Mouse (Mus musculus): Measurements from ENCODE around the gene Ghr. TPM values are rescaled to one million over a fixed set of nuclear protein-coding genes. Genes with fewer than 3 reads are reported as not detected.
A peak's percentile ranks its signal among the peaks of the same experiment; 100 is the strongest.

Ghr gene
- polyA plus RNA-seq, 1 experiment from 2014 or later = 81.9 TPM

DNA sequence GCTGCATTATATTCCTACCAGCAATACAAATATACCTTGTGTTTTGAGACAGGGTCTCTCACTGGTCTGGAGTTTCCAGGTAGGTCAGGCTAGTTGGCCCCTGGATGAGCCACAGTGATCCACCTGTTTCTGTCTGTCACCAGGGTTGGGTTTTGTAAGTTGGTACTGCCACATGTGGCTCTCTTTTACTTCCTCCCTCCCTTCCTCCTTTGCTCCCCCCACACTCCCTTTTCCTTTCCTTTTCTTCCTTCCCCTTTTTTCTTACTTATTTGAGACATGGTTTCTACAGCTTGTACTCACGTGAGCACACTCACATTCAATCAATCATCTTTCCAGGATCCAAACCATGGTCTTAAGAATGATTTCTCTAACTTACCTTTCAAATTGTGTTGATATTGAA, 289.8 kb downstream of the Ghr start:
- no peaks in the 10 kb centered on the region for H3K36me3 ChIP-seq (ENCODE audit: control insufficient read depth, insufficient read depth)
- 55% methylated on average over 1 of the region's 1 CpGs for WGBS
- H3K4me1 ChIP-seq (replicated peaks; ENCODE audit: control insufficient read depth, insufficient read depth, low read length) = no peaks in the 10 kb centered on the region
- no peaks in the 10 kb centered on the region for H3K9me3 ChIP-seq (ENCODE audit: control insufficient read depth)
- H3K27ac ChIP-seq (ENCODE audit: low read depth, low read length) = no peak overlapping the region
- no peak overlapping the region for H3K9ac ChIP-seq (ENCODE audit: low read depth, low read length)
- no peak overlapping the region for H3K4me2 ChIP-seq (replicated peaks; ENCODE audit: low read depth)
- no peaks in the 10 kb centered on the region for H3K27me3 ChIP-seq (replicated peaks; ENCODE audit: control insufficient read depth, insufficient read depth, low read length)
- no peak overlapping the region for H3K4me3 ChIP-seq (ENCODE audit: low read depth, low read length)
- no peak for TF ChIP-seq CTCF (IDR thresholded peaks at IDR 0.05; ENCODE audit: low read depth)
- ATAC-seq = no peak

DNA sequence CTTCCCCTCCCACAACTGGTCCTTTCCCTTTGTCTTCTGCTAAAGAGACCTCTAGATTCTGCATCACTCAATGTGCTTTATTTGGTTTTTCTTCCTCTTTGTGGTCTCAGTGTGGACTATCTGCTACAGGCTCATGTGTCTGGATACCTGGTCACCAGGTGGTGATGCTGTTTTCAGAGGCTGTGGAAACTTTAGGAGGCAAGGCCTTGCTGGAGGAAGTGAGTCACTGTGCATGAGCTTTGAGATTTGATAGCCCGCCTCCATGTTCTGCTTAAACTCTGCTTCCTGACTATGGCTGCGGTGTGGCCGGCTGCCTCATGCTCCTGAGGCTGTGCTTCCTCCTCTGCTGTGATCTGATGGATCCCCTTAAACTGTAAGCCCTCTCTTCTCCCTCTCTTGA, 292.9 kb downstream of the Ghr start:
- Histone ChIP-seq H3K4me2 (replicated peaks; ENCODE audit: low read depth) (no peak overlapping the region), H3K9ac (ENCODE audit: low read depth, low read length) (no peak overlapping the region), H3K4me3 (ENCODE audit: low read depth, low read length) (no peak overlapping the region), H3K9me3 (ENCODE audit: control insufficient read depth) (no peaks in the 10 kb centered on the region), H3K4me1 (replicated peaks; ENCODE audit: control insufficient read depth, insufficient read depth, low read length) (no peaks in the 10 kb centered on the region), H3K27me3 (replicated peaks; ENCODE audit: control insufficient read depth, insufficient read depth, low read length) (no peaks in the 10 kb centered on the region), H3K27ac (ENCODE audit: low read depth, low read length) (no peak overlapping the region), H3K36me3 (ENCODE audit: control insufficient read depth, insufficient read depth) (no peaks in the 10 kb centered on the region)
- 87% methylated on average over 3 of the region's 3 CpGs for WGBS
- no peak for TF ChIP-seq CTCF (IDR thresholded peaks at IDR 0.05; ENCODE audit: low read depth)
- ATAC-seq = no peak

GRCm38 (mm10) chr15:3286032-3286431, 297.3 kb downstream of the Ghr start:
- H3K36me3 ChIP-seq (ENCODE audit: control insufficient read depth, insufficient read depth) = no peaks in the 10 kb centered on the region
- no peak overlapping the region for H3K4me2 ChIP-seq (replicated peaks; ENCODE audit: low read depth)
- H3K4me1 ChIP-seq (replicated peaks; ENCODE audit: control insufficient read depth, insufficient read depth, low read length) = no peaks in the 10 kb centered on the region
- no peaks in the 10 kb centered on the region for H3K9me3 ChIP-seq (ENCODE audit: control insufficient read depth)
- no peak for ATAC-seq
- H3K27ac ChIP-seq (ENCODE audit: low read depth, low read length) = no peak overlapping the region
- no peak overlapping the region for H3K4me3 ChIP-seq (ENCODE audit: low read depth, low read length)
- H3K27me3 ChIP-seq (replicated peaks; ENCODE audit: control insufficient read depth, insufficient read depth, low read length) = no peaks in the 10 kb centered on the region
- TF ChIP-seq CTCF (IDR thresholded peaks at IDR 0.05; ENCODE audit: low read depth) = no peak
- no peak overlapping the region for H3K9ac ChIP-seq (ENCODE audit: low read depth, low read length)

GRCm38 (mm10) chr15:3281737-3282136, 301.6 kb downstream of the Ghr start:
- Histone ChIP-seq H3K27ac (ENCODE audit: low read depth, low read length) (no peak overlapping the region), H3K4me1 (replicated peaks; ENCODE audit: control insufficient read depth, insufficient read depth, low read length) (no peaks in the 10 kb centered on the region), H3K9me3 (ENCODE audit: control insufficient read depth) (no peaks in the 10 kb centered on the region), H3K9ac (ENCODE audit: low read depth, low read length) (no peak overlapping the region), H3K36me3 (ENCODE audit: control insufficient read depth, insufficient read depth) (peaks cover 25% of the 10 kb centered on the region), H3K4me2 (replicated peaks; ENCODE audit: low read depth) (no peak overlapping the region), H3K4me3 (ENCODE audit: low read depth, low read length) (no peak overlapping the region), H3K27me3 (replicated peaks; ENCODE audit: control insufficient read depth, insufficient read depth, low read length) (no peaks in the 10 kb centered on the region)
- no peak for TF ChIP-seq CTCF (IDR thresholded peaks at IDR 0.05; ENCODE audit: low read depth)
- peak; percentile 63 for ATAC-seq
- 81% methylated on average over 1 of the region's 1 CpGs for WGBS

DNA sequence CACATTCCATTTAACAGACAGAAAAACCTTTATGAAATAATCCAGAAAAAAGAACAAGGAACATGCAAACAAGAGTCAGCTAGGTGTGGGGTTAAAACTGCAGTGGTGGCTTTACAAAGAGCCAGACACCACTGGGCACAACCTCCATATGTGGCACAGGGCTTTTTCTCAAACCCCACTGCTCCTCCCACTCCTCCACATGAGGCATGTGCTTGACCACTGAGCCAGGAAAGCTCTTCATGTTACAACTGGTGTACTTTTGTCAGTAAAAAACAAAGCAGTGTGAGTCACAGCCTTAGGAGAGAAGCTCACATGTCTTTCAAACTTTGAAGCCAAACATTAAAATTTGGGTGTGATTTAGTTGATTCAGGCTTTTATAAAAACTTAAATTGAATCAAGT, 302.1 kb downstream of the Ghr start:
- no peak overlapping the region for H3K27ac ChIP-seq (ENCODE audit: low read depth, low read length)
- no peaks in the 10 kb centered on the region for H3K4me1 ChIP-seq (replicated peaks; ENCODE audit: control insufficient read depth, insufficient read depth, low read length)
- H3K36me3 ChIP-seq (ENCODE audit: control insufficient read depth, insufficient read depth) = peaks cover 29% of the 10 kb centered on the region
- no peak overlapping the region for H3K4me2 ChIP-seq (replicated peaks; ENCODE audit: low read depth)
- no peak overlapping the region for H3K9ac ChIP-seq (ENCODE audit: low read depth, low read length)
- no peaks in the 10 kb centered on the region for H3K9me3 ChIP-seq (ENCODE audit: control insufficient read depth)
- H3K4me3 ChIP-seq (ENCODE audit: low read depth, low read length) = no peak overlapping the region
- no peak for TF ChIP-seq CTCF (IDR thresholded peaks at IDR 0.05; ENCODE audit: low read depth)
- no peaks in the 10 kb centered on the region for H3K27me3 ChIP-seq (replicated peaks; ENCODE audit: control insufficient read depth, insufficient read depth, low read length)
- peak; percentile 52 for ATAC-seq

GRCm38 (mm10) chr15:3279242-3279641, 304.1 kb downstream of the Ghr start:
- Histone ChIP-seq H3K4me3 (ENCODE audit: low read depth, low read length) (no peak overlapping the region), H3K4me2 (replicated peaks; ENCODE audit: low read depth) (no peak overlapping the region), H3K27ac (ENCODE audit: low read depth, low read length) (no peak overlapping the region), H3K4me1 (replicated peaks; ENCODE audit: control insufficient read depth, insufficient read depth, low read length) (no peaks in the 10 kb centered on the region), H3K9me3 (ENCODE audit: control insufficient read depth) (no peaks in the 10 kb centered on the region), H3K9ac (ENCODE audit: low read depth, low read length) (no peak overlapping the region), H3K27me3 (replicated peaks; ENCODE audit: control insufficient read depth, insufficient read depth, low read length) (no peaks in the 10 kb centered on the region), H3K36me3 (ENCODE audit: control insufficient read depth, insufficient read depth) (peaks cover 44% of the 10 kb centered on the region)
- 0 out of 2 replicates have a peak, but pooled peaks have one; percentile 4 for TF ChIP-seq CTCF (IDR thresholded peaks at IDR 0.05; ENCODE audit: low read depth)
- 88% methylated on average over 7 of the region's 7 CpGs for WGBS
- no peak for ATAC-seq

DNA sequence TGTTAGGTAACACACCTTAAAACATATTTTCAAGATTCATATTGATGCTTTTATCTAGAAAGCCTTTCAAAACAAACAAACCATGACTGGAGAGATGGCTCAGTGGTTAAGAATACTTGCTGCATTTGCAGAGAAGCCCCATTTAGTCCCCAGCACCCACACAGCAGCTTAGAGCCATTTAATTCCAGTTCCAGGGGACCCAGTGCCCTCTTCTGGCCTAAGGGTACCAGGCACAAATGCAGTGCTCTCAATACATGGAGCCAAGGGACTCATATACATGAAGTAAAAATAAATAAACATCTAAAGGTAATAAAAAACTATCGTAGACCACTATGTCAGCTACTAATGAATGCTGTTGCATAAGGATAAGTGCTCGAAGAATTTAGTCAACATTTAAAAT, 305.9 kb downstream of the Ghr start:
- TF ChIP-seq CTCF (IDR thresholded peaks at IDR 0.05; ENCODE audit: low read depth) = peak; percentile 59
- WGBS = 91% methylated on average over 2 of the region's 2 CpGs
- Histone ChIP-seq H3K27ac (ENCODE audit: low read depth, low read length) (no peak overlapping the region), H3K27me3 (replicated peaks; ENCODE audit: control insufficient read depth, insufficient read depth, low read length) (no peaks in the 10 kb centered on the region), H3K4me2 (replicated peaks; ENCODE audit: low read depth) (no peak overlapping the region), H3K4me1 (replicated peaks; ENCODE audit: control insufficient read depth, insufficient read depth, low read length) (no peaks in the 10 kb centered on the region), H3K36me3 (ENCODE audit: control insufficient read depth, insufficient read depth) (peaks cover 45% of the 10 kb centered on the region), H3K4me3 (ENCODE audit: low read depth, low read length) (no peak overlapping the region), H3K9me3 (ENCODE audit: control insufficient read depth) (no peaks in the 10 kb centered on the region), H3K9ac (ENCODE audit: low read depth, low read length) (no peak overlapping the region)
- ATAC-seq = no peak

All from intestine, postnatal 0 days (tissue).